Comparison of ENCODE assay signal across 10 mouse cellular contexts in the genomic region with DNA sequence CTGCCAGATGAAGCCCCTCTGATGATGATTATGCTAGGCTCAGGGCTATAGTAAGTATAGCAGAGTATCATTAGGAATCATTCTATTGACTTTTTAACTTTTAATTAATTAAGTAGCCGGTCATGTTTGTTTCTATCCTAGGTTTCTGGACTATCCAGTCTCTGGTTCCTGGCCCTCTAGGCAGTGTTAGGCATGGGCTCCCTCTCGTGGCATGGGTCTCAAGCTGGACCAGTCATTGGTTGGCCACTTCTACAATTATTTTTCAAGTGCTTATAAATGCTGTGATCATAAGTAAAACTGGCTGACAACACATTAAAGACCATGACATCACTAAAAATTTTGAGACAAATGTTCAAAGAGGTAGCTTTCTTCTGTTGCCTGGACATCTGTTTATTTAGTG. TPM values are rescaled to one million over a fixed set of nuclear protein-coding genes. Genes with fewer than 3 reads are reported as not detected.
DNase-seq lines count a peak whose midpoint lies in the region; ATAC-seq lines count a peak whose summit lies in the region.
"Had no signal": no experiment of that assay in that cellular context is flagged by ENCODE, and none has a peak within 500 bp of the region (broad histone marks: within the 10 kb centered on the region; RNA-seq: fewer than 3 reads in every experiment).

No protein-coding gene starts in this region.

- no peak for DNase-seq in forebrain, embryonic 14.5 days (ENCODE audit: low spot score)
- DNase-seq in kidney, postnatal 14 days, result peak; percentile 22
- no peak for DNase-seq in kidney, adult 8-10 months
- DNase-seq in 3T3-L1 (ENCODE audit: low read depth, low spot score), result peak; percentile 69
- DNase-seq in adipocyte (ENCODE audit: low spot score), result peak; percentile 83
- no peak for DNase-seq in thymus, postnatal 4 days
- no peak for DNase-seq in layer of hippocampus, adult 9-10 months (ENCODE audit: low spot score)
- DNase-seq: adrenal gland, postnatal 25 days had no signal

- H3K27me3 ChIP-seq in forebrain, embryonic 15.5 days, result no peaks in the 10 kb centered on the region
- H3K27me3 ChIP-seq in forebrain, embryonic 14.5 days (replicated peaks; ENCODE audit: control insufficient read depth, insufficient read depth, low read length), result no peaks in the 10 kb centered on the region
- H3K27me3 ChIP-seq: stomach, embryonic 15.5 days had no signal

- H3K9me3 ChIP-seq in forebrain, embryonic 15.5 days, result no peaks in the 10 kb centered on the region
- H3K9me3 ChIP-seq in forebrain, embryonic 14.5 days (replicated peaks; ENCODE audit: control insufficient read depth, low read length), result no peaks in the 10 kb centered on the region
- H3K9me3 ChIP-seq: stomach, embryonic 15.5 days had no signal

- H3K4me2 ChIP-seq in forebrain, embryonic 15.5 days (replicated peaks), result no peak overlapping the region
- H3K4me2 ChIP-seq in forebrain, embryonic 14.5 days (ENCODE audit: low read length), result no peak overlapping the region
- H3K4me2 ChIP-seq: stomach, embryonic 15.5 days had no signal

- no peak overlapping the region for H3K4me3 ChIP-seq in forebrain, embryonic 15.5 days
- no peak overlapping the region for H3K4me3 ChIP-seq in forebrain, embryonic 14.5 days (ENCODE audit: low read depth, low read length)
- H3K4me3 ChIP-seq: stomach, embryonic 15.5 days had no signal

- H3K9ac ChIP-seq in forebrain, embryonic 15.5 days (replicated peaks), result 0 out of 2 replicates have a peak overlapping the region, but pooled peaks have one; percentile 3
- no peak overlapping the region for H3K9ac ChIP-seq in forebrain, embryonic 14.5 days (ENCODE audit: low read length)
- H3K9ac ChIP-seq: stomach, embryonic 15.5 days had no signal

- H3K36me3 ChIP-seq in forebrain, embryonic 15.5 days, result no peaks in the 10 kb centered on the region
- no peaks in the 10 kb centered on the region for H3K36me3 ChIP-seq in forebrain, embryonic 14.5 days (ENCODE audit: control insufficient read depth, insufficient read depth, low read length)
- H3K36me3 ChIP-seq: stomach, embryonic 15.5 days had no signal

- 62% methylated on average over 2 of the region's 2 CpGs for WGBS in forebrain, embryonic 15.5 days
- 61% methylated on average over 2 of the region's 2 CpGs for WGBS in forebrain, embryonic 14.5 days

- peaks cover 14% of the 10 kb centered on the region for H3K4me1 ChIP-seq in forebrain, embryonic 15.5 days
- peaks cover 10% of the 10 kb centered on the region for H3K4me1 ChIP-seq in forebrain, embryonic 14.5 days (ENCODE audit: control insufficient read depth, insufficient read depth, low read length)

- no peak for ATAC-seq in forebrain, embryonic 15.5 days (replicated peaks)
- ATAC-seq in forebrain, embryonic 14.5 days, result no peak

- no peak overlapping the region for H3K27ac ChIP-seq in forebrain, embryonic 15.5 days (replicated peaks)
- no peak overlapping the region for H3K27ac ChIP-seq in forebrain, embryonic 14.5 days (ENCODE audit: low read depth, low read length)
- H3K27ac ChIP-seq: stomach, embryonic 15.5 days had no signal

RNA-seq across cellular contexts. Expression of a gene that starts 3.4 kb away (rescaled TPM):
- polyA plus RNA-seq in forebrain, embryonic 15.5 days (2015; fragmentation: Nextera tagmentation; extraction: Ambion mirVana), result 71.2 and 72.2 TPM in 2 replicates
- 63.9 and 71.1 TPM in 2 replicates for polyA plus RNA-seq in forebrain, embryonic 14.5 days (2014; fragmentation: Nextera tagmentation; extraction: Ambion mirVana)

RNA-seq across cellular contexts. Expression of a gene that starts 25.9 kb away (rescaled TPM):
- polyA plus RNA-seq in forebrain, embryonic 15.5 days (2015; fragmentation: Nextera tagmentation; extraction: Ambion mirVana), result 1.1 TPM in 2 replicates
- polyA plus RNA-seq in forebrain, embryonic 14.5 days (2014; fragmentation: Nextera tagmentation; extraction: Ambion mirVana), result 1.2 and 1.9 TPM in 2 replicates

RNA-seq across cellular contexts. Expression of a gene that starts 51.3 kb away (rescaled TPM):
- polyA plus RNA-seq in forebrain, embryonic 15.5 days (2015; fragmentation: Nextera tagmentation; extraction: Ambion mirVana), result 71.3 and 73.7 TPM in 2 replicates
- 34.9 and 49.5 TPM in 2 replicates for polyA plus RNA-seq in forebrain, embryonic 14.5 days (2014; fragmentation: Nextera tagmentation; extraction: Ambion mirVana)

Comparison
In these comparisons a context has a peak if more than half of its experiments do, and no peak if none do; other contexts are left out.
1. DNase-seq: peak in kidney, postnatal 14 days (single experiment), 3T3-L1 (single experiment) and adipocyte (single experiment); none in forebrain, embryonic 14.5 days (single experiment), kidney, adult 8-10 months (0 of 2), thymus, postnatal 4 days (single experiment) and layer of hippocampus, adult 9-10 months (single experiment).